Mouse (Mus musculus): ENCODE results near the gene Gm20388. TPM values are rescaled to one million over a fixed set of nuclear protein-coding genes. Genes with fewer than 3 reads are reported as not detected.
A peak's percentile ranks its signal among the peaks of the same experiment; 100 is the strongest.

Gene Gm20388
- polyA plus RNA-seq, 1 experiment from 2014 or later, result not detected

DNA sequence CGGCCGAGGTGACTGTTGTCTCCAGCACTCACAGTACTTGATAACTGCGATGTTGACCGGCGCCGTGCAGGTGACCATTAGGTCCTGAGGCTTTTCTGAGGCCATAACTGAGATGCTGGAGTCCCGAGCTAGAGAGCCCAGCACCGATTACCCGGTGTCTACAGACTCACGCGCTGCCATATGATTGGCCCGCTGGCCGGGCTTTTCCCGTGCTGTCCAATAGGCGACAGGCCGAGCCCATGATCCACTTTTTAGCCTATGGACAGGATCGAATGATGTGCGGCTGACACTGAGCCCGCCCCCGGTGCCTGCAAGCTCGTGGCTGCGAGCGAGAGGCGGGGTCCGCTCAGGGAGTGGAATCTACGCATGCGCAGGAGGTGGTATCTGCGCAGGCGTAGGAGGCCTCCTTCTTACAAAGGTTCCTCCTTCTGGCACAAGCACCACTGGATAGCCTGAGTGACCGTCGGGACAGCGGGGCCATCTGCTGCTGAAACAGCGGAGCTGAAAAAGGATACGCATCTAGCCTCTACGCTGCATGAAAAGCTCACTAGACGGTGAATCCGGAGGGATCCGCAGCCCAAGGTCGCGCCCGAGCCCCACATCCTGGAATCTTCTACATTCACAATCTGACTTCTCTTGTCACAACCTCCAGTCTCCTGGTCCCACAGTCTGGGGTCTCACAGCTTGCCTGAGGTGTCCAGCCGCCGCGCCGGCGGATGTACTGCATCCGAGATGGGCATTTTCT, 2532.8 kb downstream of the Gm20388 start, which contains the start of gene Mvd:
Gene Mvd, minus strand, starts transcription at position 161 of the 745 bp plus-strand sequence.
- H3K4me1 ChIP-seq, result peaks cover 28% of the 10 kb centered on the region
- no peaks in the 10 kb centered on the region for H3K27me3 ChIP-seq
- no peaks in the 10 kb centered on the region for H3K9me3 ChIP-seq
- H3K36me3 ChIP-seq, result peaks cover 15% of the 10 kb centered on the region
- peak within 1 kb of the TSS; percentile 60 for H3K4me3 ChIP-seq
- peak within 1 kb of the TSS; percentile 80 for H3K9ac ChIP-seq
- under 1% methylated on average over 47 of the region's 47 CpGs for WGBS
- H3K4me2 ChIP-seq (replicated peaks), result peak within 1 kb of the TSS; percentile 96
- ATAC-seq (ENCODE audit: insufficient number of reproducible peaks, insufficient read depth, low FRiP score, low TSS enrichment), result peak; percentile 98
- H3K27ac ChIP-seq, result peak within 1 kb of the TSS; percentile 96

DNA sequence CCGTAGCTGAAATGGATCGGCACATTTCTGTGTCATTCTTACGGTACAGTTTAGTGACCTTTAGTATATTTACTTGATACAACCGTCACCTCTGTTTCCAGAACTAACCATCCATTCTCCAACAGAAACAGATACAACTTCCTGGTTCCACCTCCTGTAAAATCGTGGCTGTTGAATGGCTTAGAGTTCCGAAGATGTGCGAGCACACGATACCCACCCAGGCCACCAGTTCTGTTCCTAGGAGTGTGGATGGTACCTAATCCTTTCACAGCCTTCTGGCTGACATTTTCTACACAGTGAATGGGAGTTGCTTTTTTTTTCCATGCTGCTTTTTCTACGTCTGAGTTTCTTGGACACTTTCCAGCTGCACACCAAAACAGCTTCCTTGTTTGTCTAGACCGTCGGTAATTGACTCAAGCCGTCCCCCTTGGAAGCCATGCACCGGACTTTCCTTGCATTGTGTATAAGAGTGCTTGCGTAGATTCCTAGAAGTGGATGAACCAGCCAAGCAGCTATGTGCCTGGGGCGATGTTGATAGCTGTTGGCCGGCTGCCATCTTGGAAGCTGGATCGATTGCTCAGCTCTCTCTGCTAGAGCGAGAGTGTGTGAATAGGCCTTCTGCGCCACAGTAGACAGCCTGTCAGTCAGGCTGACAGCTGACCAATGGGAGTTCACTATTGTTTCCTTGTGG, 2533.6 kb downstream of the Gm20388 start:
- peak overlapping the region; percentile 60 for H3K4me3 ChIP-seq
- no peaks in the 10 kb centered on the region for H3K9me3 ChIP-seq
- 0 out of 2 replicates have a peak, but pooled peaks cover 3% of the 10 kb centered on the region for H3K27me3 ChIP-seq
- ATAC-seq (ENCODE audit: insufficient number of reproducible peaks, insufficient read depth, low FRiP score, low TSS enrichment), result peak; percentile 10
- H3K4me1 ChIP-seq, result peaks cover 28% of the 10 kb centered on the region
- peaks cover 8% of the 10 kb centered on the region for H3K36me3 ChIP-seq
- H3K27ac ChIP-seq, result peak overlapping the region; percentile 96
- H3K4me2 ChIP-seq (replicated peaks), result peak overlapping the region; percentile 53
- 16% methylated on average over 19 of the region's 19 CpGs for WGBS
- H3K9ac ChIP-seq, result peak overlapping the region; percentile 80

DNA sequence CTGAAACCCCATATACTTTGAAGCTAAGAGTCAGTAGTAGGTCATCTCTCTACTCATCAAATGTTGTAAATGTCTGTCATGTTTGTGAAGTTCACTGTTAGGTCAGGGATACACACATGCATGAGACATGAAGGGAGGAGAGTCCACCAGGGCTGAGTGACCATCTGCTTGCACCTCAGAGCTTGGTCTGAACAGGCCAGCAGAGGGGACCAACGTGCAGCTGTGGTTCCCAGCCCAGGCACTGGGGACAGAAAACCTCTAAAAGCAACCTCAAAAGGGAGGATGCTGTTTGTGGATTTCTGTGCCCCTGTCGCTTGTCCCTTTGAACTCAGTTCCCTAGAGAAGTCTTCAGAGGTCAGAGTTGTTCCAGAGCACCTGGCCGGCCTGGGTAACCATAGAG, 2534.6 kb downstream of the Gm20388 start:
- WGBS, result 64% methylated on average over 3 of the region's 3 CpGs
- Histone ChIP-seq H3K4me2 (replicated peaks) (peak overlapping the region; percentile 53; the same call in 1 of the 2 replicates), H3K9ac (no peak overlapping the region), H3K9me3 (no peaks in the 10 kb centered on the region), H3K27me3 (0 out of 2 replicates have a peak, but pooled peaks cover 3% of the 10 kb centered on the region), H3K4me1 (peaks cover 28% of the 10 kb centered on the region), H3K4me3 (no peak overlapping the region), H3K36me3 (no peaks in the 10 kb centered on the region), H3K27ac (no peak overlapping the region)
- ATAC-seq (ENCODE audit: insufficient number of reproducible peaks, insufficient read depth, low FRiP score, low TSS enrichment), result no peak

DNA sequence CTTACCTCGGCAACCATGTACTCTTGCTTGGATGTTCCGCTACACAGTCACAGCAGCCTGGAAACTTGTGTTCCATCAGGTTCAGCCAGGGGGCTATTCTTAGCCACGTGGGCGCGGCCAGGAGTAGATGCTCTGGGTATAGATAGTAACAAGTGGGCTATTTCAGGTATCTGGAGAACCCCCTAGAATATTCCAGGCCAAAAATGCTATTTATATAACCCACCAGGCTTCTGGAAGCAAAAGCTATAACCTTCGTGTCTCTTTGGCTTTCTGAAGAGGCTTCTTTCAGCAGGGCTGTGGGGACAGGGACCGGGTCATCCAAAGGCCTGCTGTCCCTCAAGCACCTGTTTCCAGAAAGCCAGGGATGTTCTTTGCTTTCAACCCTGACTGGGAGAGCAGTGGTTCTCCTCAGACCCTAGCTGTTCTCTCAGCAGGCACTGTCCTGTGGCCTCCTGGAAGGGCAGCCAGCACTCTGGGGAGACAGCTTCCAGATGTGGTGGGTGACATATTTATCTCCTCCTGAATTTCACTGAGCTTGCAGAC, 2540.6 kb downstream of the Gm20388 start:
- Histone ChIP-seq H3K36me3 (no peaks in the 10 kb centered on the region), H3K9me3 (no peaks in the 10 kb centered on the region), H3K9ac (no peak overlapping the region), H3K27ac (no peak overlapping the region), H3K27me3 (peaks cover 8% of the 10 kb centered on the region; the same call in 1 of the 2 replicates), H3K4me1 (no peaks in the 10 kb centered on the region), H3K4me3 (no peak overlapping the region), H3K4me2 (replicated peaks) (no peak overlapping the region)
- ATAC-seq (ENCODE audit: insufficient number of reproducible peaks, insufficient read depth, low FRiP score, low TSS enrichment), result no peak
- 77% methylated on average over 7 of the region's 7 CpGs for WGBS

DNA sequence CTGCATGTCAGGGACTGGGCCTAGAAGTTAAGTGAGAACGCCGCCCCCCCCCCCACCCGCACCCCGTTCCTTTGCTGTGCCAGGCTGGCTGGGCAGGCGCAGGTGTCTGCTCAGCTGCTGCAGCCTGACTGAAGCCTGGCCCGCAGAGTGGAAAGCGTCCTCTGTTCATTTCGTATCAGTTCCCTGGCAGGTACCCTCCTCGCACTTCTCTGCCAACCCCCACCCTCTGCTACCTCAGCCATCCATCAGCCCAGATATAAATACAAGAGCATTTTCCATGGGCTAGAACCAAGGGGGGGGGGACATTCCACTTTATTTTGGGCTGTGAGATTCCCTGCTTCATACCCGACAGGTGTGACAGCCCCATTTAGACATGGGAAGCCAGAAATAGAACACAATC, 2541.5 kb downstream of the Gm20388 start:
- Histone ChIP-seq H3K27me3 (peaks cover 14% of the 10 kb centered on the region; the same call in 1 of the 2 replicates), H3K4me1 (no peaks in the 10 kb centered on the region), H3K36me3 (no peaks in the 10 kb centered on the region), H3K9me3 (no peaks in the 10 kb centered on the region), H3K9ac (no peak overlapping the region), H3K4me3 (no peak overlapping the region), H3K27ac (no peak overlapping the region), H3K4me2 (replicated peaks) (no peak overlapping the region)
- ATAC-seq (ENCODE audit: insufficient number of reproducible peaks, insufficient read depth, low FRiP score, low TSS enrichment), result no peak
- WGBS, result 85% methylated on average over 10 of the region's 10 CpGs

DNA sequence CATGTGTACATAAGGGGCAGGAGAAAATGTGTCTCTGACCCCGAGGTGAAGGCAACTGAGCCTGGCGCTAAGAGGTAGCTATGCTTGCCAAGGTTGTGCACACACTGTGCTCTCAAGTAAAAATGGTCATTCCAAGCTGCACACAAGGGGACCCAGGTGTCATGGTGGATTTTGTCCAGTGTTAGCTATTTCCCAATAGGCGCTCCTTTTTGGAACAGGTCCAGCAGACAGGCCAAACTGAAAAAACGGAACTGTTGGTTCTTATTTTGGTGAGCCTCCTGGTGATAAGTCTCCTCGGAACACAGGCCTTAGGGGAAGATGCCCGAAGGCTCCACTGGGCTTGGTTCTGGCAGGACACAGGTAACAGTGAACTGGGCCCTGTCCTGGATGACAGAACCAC, 2543.8 kb downstream of the Gm20388 start:
- peaks cover 29% of the 10 kb centered on the region for H3K27me3 ChIP-seq
- H3K9ac ChIP-seq, result no peak overlapping the region
- no peaks in the 10 kb centered on the region for H3K4me1 ChIP-seq
- H3K27ac ChIP-seq, result no peak overlapping the region
- H3K9me3 ChIP-seq, result no peaks in the 10 kb centered on the region
- H3K36me3 ChIP-seq, result no peaks in the 10 kb centered on the region
- WGBS, result 88% methylated on average over 6 of the region's 6 CpGs
- H3K4me2 ChIP-seq (replicated peaks), result no peak overlapping the region
- no peak overlapping the region for H3K4me3 ChIP-seq
- no peak for ATAC-seq (ENCODE audit: insufficient number of reproducible peaks, insufficient read depth, low FRiP score, low TSS enrichment)

DNA sequence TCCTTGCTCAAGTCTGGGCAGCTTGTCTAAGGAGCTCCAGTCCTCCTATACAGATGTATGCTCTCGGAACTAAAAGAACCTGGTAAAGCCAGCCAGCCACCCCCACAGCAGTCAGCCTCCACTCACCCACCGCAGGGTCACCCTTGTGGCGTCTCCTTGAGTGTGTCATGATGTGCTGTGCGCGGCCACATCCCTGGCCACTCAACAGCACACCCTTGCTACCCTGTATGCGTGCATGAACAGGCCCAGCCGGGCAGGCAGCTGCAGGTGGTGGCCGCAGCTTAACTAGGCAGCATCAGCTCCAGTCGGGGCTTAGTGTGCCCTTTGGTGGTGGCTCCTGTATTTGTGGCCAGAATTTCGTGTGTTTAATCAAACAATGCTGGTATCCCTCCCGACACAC, 2546.5 kb downstream of the Gm20388 start:
- ATAC-seq (ENCODE audit: insufficient number of reproducible peaks, insufficient read depth, low FRiP score, low TSS enrichment), result no peak
- Histone ChIP-seq H3K9ac (no peak overlapping the region), H3K36me3 (no peaks in the 10 kb centered on the region), H3K9me3 (no peaks in the 10 kb centered on the region), H3K4me1 (peaks cover 12% of the 10 kb centered on the region), H3K4me3 (no peak overlapping the region), H3K27ac (no peak overlapping the region), H3K27me3 (peaks cover 57% of the 10 kb centered on the region), H3K4me2 (replicated peaks) (no peak overlapping the region)
- WGBS, result 69% methylated on average over 11 of the region's 11 CpGs

DNA sequence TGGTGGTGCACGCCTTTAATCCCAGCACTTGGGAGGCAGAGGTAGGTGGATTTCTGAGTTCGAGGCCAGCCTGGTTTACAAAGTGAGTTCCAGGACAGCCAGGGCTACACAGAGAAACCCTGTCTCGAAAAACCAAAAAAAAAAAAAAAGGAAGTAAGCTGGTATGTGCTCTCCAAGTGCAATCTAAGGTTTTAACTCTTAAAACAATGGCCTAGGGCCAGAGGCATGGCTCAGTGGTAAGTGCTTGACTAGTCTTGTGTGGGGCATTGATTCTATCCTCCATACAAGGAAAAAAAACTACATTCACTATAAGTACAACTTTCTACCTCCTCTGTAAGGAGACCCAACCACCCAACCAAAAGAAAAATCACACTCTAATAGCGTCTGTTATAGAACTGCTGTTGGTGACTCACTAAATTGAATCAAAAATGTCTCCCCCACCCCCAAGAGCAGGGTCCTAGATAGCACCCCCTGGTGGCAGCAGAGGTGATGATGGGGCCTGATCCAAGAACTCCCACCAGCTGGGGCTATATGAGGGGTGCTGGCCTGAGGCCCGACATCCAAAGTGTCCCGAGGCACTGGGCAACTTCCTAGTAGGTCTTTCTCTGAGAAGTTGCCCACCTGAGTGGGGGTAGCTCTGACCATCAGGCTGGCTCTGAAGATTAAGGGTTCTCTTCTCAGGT, 2548.7 kb downstream of the Gm20388 start:
- Histone ChIP-seq H3K4me1 (peaks cover 12% of the 10 kb centered on the region), H3K9me3 (no peaks in the 10 kb centered on the region), H3K36me3 (no peaks in the 10 kb centered on the region), H3K4me3 (no peak overlapping the region), H3K27ac (no peak overlapping the region), H3K4me2 (replicated peaks) (no peak overlapping the region), H3K27me3 (peaks cover 71% of the 10 kb centered on the region), H3K9ac (no peak overlapping the region)
- no peak for ATAC-seq (ENCODE audit: insufficient number of reproducible peaks, insufficient read depth, low FRiP score, low TSS enrichment)
- 54% methylated on average over 6 of the region's 6 CpGs for WGBS

DNA sequence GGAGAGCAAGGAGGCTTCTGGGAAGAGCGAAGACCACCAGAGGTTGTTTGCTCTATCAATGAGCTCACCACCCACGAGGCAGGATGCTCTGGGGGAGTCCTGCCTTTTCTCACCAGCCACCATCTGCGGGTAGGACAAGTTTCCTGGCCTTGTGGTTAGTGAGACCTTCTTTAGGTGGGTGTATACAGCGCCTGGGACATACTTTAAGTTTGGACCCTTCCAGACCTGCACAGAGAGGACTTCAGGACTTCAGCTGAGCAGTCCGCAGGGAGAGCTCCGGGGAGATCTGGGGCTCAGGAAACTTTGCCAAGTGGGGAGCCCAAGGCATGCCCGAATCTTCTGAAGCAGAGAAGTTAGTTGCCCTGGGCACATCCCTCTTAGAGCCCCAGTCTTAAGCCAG, 2549.3 kb downstream of the Gm20388 start:
- WGBS, result 27% methylated on average over 7 of the region's 7 CpGs
- H3K9ac ChIP-seq, result no peak overlapping the region

DNA sequence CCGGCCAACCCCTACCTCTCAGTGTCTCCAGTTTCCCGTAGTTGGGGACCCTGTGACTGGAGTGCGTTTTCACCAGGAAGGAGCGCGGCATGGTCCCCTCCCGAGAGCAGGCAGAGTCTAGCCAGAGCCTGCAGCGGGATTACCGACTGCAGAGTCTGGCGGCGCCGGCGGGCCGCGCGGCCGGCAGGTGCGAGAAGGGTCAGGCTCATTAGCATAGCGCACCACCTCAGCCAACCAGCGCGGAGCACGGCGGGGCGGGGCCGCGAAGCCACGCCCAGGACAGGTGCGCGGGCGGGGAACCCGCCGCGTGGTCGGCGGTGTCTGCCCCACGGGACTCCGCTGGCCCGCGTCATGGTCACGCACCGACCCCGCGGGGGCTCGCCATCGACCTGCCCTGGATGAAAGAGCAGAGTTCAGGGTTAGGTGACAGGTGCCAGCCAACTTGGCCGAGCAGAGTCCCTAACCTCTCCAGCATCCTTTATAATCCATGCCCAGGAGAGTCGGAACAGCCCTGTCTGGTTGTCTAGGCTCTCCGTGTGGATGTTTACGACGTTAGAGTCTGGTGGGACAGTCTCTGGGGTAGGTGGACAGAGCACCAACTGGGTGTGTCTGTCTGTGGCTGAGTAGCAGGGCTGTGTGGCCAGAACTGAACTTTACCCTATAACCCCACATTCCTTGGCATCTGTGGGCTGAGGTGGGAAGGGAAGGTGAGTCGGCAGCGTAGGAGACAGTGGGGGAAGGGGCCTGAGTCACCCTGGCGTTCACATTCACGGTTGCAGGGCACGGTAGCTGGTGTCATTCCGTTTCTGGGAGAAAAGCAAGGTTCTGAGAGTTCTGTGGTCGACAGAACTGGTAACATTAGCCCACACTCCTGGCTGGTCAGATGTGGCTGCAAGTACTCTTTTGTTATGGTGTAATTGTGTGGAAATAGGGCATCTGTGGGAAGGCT, 2550.2 kb downstream of the Gm20388 start, which contains the start of gene Snai3:
Gene Snai3, minus strand, starts transcription at position 210 of the 949 bp plus-strand sequence.
- H3K4me3 ChIP-seq, result peak within 1 kb of the TSS; percentile 29
- H3K27me3 ChIP-seq, result peaks cover 69% of the 10 kb centered on the region
- peak within 1 kb of the TSS; percentile 5; the same call in 1 of the 2 replicates for H3K9ac ChIP-seq
- H3K27ac ChIP-seq, result 0 out of 2 replicates have a peak within 1 kb of the TSS, but pooled peaks have one; percentile 36
- H3K4me2 ChIP-seq (replicated peaks), result peak within 1 kb of the TSS; percentile 57
- no peaks in the 10 kb centered on the region for H3K9me3 ChIP-seq
- ATAC-seq (ENCODE audit: insufficient number of reproducible peaks, insufficient read depth, low FRiP score, low TSS enrichment), result peak; percentile 68
- peaks cover 12% of the 10 kb centered on the region for H3K4me1 ChIP-seq
- peaks cover 9% of the 10 kb centered on the region; the same call in 1 of the 2 replicates for H3K36me3 ChIP-seq
- WGBS, result 3% methylated on average over 56 of the region's 56 CpGs

More for the DNA sequence above, 2549.3 kb downstream of the Gm20388 start:
- Histone ChIP-seq H3K9me3 (no peaks in the 10 kb centered on the region), H3K27ac (0 out of 2 replicates have a peak overlapping the region, but pooled peaks have one; percentile 36), H3K4me1 (peaks cover 12% of the 10 kb centered on the region), H3K27me3 (peaks cover 71% of the 10 kb centered on the region), H3K4me2 (replicated peaks) (peak overlapping the region; percentile 57), H3K36me3 (peaks cover 2% of the 10 kb centered on the region; the same call in 1 of the 2 replicates), H3K4me3 (peak overlapping the region; percentile 29)
- ATAC-seq (ENCODE audit: insufficient number of reproducible peaks, insufficient read depth, low FRiP score, low TSS enrichment), result no peak
